Mouse (Mus musculus) neural tube, embryonic 15.5 days (tissue): ENCODE data around the gene Gtf3c6. TPM values are rescaled to one million over a fixed set of nuclear protein-coding genes. Genes with fewer than 3 reads are reported as not detected.

ENCODE experiments used
- ATAC-seq: fragments of 200-750 bp; cut with Nextera tagmentation; 2 replicates; pipeline ENCODE4 v1.8.0; 2017; ENCODE audit warnings: mild to moderate bottlenecking, moderate TSS enrichment, moderate library complexity; ENCODE audit not compliant: low FRiP score
- H3K27ac ChIP-seq: fragments of 300-500 bp; sonication (generic); replicated peaks from 2 replicates; pipeline ENCODE4 v1.5.1; 2015; ENCODE audit warnings: mild to moderate bottlenecking, inconsistent platforms
- H3K27me3 ChIP-seq: fragments of 300-500 bp; sonication (generic); replicated peaks from 2 replicates; pipeline ENCODE4 v1.6.1; 2015; ENCODE audit warnings: inconsistent platforms
- H3K36me3 ChIP-seq: fragments of 300-500 bp; sonication (generic); 2 replicates; pipeline ENCODE4 v1.6.1; 2015; ENCODE audit warnings: inconsistent platforms
- H3K4me1 ChIP-seq: fragments of 300-500 bp; sonication (generic); 2 replicates; pipeline ENCODE4 v1.6.1; 2015; ENCODE audit warnings: inconsistent platforms
- H3K4me2 ChIP-seq: fragments of 300-500 bp; sonication (generic); 2 replicates; pipeline ENCODE4 v1.6.1; 2015; ENCODE audit warnings: inconsistent platforms, mild to moderate bottlenecking, moderate library complexity
- H3K4me3 ChIP-seq: fragments of 300-500 bp; sonication (generic); replicated peaks from 2 replicates; pipeline ENCODE4 v1.5.1; 2015; ENCODE audit warnings: mild to moderate bottlenecking, inconsistent platforms
- H3K9ac ChIP-seq: fragments of 300-500 bp; sonication (generic); replicated peaks from 2 replicates; pipeline ENCODE4 v1.6.1; 2015; ENCODE audit warnings: mild to moderate bottlenecking, inconsistent platforms
- H3K9me3 ChIP-seq: fragments of 300-500 bp; sonication (generic); replicated peaks from 2 replicates; pipeline ENCODE4 v1.6.1; 2016; ENCODE audit warnings: inconsistent platforms
- WGBS: fragments of 180-500 bp; shearing (Covaris S2); methylation state at CpG from one replicate; pipeline ENCODE4 v1.1.7; 2015; ENCODE audit warnings: mixed read lengths; 5-methylcytosine and 5-hydroxymethylcytosine counted together
- polyA plus RNA-seq: library from polyadenylated mRNA; unstranded; fragments of >200 nt; fragmentation: Nextera tagmentation; extraction: Ambion mirVana; gene quantifications from 2 replicates; pipeline ENCODE4 v1.2.1, GENCODE M21; 2015

The Gtf3c6 gene
- polyA plus RNA-seq, 1 experiment from 2014 or later: 74.0 TPM

DNA sequence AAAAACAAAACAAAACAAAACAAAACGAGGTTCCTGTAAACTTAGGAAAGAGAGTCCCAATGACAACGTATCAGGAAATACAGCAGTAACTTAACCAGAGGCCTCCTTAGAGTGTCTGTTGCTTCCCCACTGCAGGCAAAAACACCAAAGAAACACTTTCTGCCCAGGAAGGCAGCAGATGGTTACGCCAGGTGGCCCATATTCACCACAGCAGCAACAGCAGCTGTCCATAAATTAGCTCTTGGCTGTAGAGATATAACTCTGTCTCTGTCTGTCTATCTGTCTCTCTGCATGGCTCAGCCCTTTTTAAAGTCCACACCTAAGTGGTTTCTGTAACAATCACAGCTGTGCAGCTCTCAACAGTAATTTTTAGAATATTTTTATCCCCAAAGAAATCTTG lies 39.0 kb downstream of the Gtf3c6 start:
- H3K27ac ChIP-seq: no peak overlapping the region
- peaks cover 20% of the 10 kb centered on the region for H3K36me3 ChIP-seq
- H3K9me3 ChIP-seq: no peaks in the 10 kb centered on the region
- H3K4me3 ChIP-seq: no peak overlapping the region
- H3K27me3 ChIP-seq: no peaks in the 10 kb centered on the region
- no peak overlapping the region for H3K9ac ChIP-seq
- no peak for ATAC-seq
- WGBS: 67% methylated on average over 3 of the region's 3 CpGs
- H3K4me2 ChIP-seq: no peak overlapping the region
- no peaks in the 10 kb centered on the region for H3K4me1 ChIP-seq

DNA sequence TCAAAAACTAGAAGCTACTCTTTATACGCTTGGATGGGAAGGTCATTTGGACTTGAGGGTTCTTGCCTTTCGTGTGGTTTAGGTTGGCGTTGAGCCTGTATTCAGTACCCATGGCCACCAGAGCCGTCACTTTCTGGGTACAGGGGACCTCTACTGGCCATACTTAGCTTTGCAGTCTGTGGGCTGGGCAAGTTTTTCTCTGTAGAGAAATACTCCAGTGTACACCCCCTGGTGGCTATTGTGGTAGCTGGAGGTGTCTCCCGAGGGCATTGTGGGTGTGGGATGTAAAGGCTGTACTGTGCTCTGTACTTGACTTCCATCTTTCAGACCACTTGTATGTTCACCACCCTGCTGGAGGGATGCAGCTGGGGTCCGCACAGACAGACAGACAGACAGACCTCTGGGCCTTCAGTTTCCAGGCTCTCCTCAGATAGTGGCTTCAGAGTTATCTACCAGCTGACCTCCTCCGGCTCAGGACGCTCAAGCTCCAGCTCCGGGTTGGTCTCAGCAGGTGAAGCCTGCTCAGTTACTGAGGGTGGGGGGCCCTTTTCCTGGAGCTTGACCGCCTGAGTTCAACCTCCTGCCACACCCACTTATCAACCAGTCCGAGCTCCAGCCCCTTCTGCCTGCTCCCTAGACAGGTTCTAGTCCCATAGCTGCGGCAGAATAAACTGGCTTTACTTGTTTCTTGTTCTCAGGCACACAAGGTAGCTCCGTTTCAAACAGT lies 45.3 kb downstream of the Gtf3c6 start:
- ATAC-seq: peak; percentile 73; the same call in 1 of the 2 replicates
- Histone ChIP-seq H3K4me2 (no peak overlapping the region), H3K9ac (no peak overlapping the region), H3K4me3 (no peak overlapping the region), H3K4me1 (no peaks in the 10 kb centered on the region), H3K36me3 (no peaks in the 10 kb centered on the region), H3K27ac (no peak overlapping the region), H3K27me3 (no peaks in the 10 kb centered on the region), H3K9me3 (no peaks in the 10 kb centered on the region)
- 39% methylated on average over 13 of the region's 13 CpGs for WGBS

Other genes starting within 250 kb of the Gtf3c6 start
- 0.28 and 0.70 TPM in 2 replicates for gene Mfsd4b1, start 232.8 kb downstream of the Gtf3c6 start, polyA plus RNA-seq
- gene Slc16a10, start 115.8 kb downstream of the Gtf3c6 start, polyA plus RNA-seq: 2.2 and 10.1 TPM in 2 replicates
- 66.8 and 76.2 TPM in 2 replicates for gene Rpf2, start 11.1 kb downstream of the Gtf3c6 start, polyA plus RNA-seq
- gene Amd1, start 44.1 kb upstream of the Gtf3c6 start, polyA plus RNA-seq: 41.2 and 43.9 TPM in 2 replicates
- 9.7 and 9.9 TPM in 2 replicates for gene Cdk19, start 81.5 kb upstream of the Gtf3c6 start, polyA plus RNA-seq